Mouse (Mus musculus) urinary bladder, adult 2 months (tissue): ENCODE results near the gene Fev. TPM values are rescaled to one million over a fixed set of nuclear protein-coding genes. Genes with fewer than 3 reads are reported as not detected.

ENCODE experiments used
- DNase-seq: peaks from one replicate; pipeline ENCODE4 v3.0.0; 2022; ENCODE audit warnings: low spot score
- polyA plus RNA-seq: library from polyadenylated mRNA; depleted of rRNA; stranded (reverse); fragments of >200 nt; gene quantifications from 2 replicates; pipeline ENCODE4 v1.2.3, GENCODE M21; 2012

Fev gene
- polyA plus RNA-seq, 1 experiment, result not detected

DNA sequence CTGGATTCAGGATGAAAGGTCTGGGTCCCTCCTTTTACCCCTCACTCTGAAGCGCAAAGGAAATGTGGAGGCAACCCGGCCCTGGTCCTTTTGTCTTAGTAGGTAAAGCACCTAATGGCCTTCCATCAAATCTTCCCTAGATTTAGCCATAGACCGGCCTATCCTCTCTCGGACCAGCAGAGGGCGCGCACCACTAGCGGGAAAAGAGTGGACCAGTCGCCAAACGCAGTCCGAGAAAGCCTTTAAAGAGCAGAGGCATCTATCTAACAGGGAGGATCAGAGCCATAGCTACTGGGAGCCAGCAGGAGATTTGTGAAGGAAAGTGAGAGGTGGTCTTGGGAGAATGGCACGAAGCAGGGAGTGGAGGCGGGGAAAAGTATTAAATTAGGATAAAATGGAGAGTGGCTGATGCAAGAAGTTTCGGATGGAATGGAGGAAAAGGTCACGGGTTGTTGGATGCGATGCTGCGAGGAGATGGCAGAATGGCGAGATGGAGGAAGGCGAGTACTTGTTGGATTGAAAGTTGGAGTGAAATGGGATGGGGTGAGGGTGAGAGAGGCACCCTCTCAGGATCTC is 4.3 kb downstream of the Fev start:
- DNase-seq, result no peak

DNA sequence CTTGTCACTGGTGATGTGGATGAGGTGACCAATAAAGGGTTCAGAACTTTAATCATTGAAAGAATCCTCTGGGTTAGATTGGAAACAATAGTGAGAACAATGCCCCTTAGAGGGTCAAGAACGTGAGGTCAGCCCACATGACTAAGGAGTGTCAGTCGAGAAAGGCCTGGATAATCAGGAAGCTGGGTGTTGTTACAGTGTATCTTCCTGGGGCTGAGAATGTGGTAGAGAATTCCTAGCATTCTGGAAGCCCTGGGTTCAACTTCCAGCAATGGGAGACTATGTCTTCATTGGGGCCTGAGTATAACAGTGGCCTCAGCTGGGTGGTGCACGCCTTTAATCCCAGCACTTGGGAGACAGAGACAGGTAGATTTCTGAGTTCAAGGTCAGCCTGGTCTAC is 8.0 kb downstream of the Fev start:
- DNase-seq, result no peak

DNA sequence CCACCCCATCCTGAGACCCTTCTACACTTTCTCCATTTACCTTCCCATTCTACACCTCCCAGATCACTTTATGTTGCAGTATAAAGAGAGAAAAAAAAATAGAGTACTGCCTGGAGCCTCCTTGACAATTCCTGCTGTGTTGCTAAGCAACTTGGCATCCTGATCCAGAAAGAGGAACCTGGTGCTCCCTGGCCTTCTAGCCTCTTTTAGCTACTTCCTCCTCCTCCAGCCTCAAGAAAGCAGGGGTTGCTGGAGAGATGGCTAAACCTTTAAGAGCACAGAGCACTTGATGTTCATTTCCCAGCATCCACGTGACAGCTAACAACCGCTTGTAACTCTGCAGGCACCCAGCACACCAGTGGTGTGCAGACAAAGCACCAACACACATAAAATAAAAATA is 13.0 kb downstream of the Fev start:
- no peak for DNase-seq

DNA sequence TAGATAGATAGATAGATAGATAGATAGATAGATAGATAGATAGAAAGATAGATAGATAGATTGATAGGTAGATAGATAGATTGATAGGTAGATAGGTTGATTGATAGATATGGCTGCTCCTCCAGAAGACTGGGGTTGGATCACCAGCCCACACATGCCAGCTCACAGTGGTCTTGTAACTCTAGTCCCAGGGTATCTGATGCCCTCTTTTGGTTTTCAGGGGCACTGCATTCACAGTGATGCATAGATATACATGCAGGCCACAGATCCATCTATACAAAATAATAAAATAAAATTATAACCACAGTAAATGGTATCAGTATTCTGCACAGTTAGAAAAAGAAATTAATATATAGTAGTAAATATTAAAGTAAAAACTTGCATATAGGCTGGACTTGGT is 23.4 kb downstream of the Fev start:
- DNase-seq, result no peak

DNA sequence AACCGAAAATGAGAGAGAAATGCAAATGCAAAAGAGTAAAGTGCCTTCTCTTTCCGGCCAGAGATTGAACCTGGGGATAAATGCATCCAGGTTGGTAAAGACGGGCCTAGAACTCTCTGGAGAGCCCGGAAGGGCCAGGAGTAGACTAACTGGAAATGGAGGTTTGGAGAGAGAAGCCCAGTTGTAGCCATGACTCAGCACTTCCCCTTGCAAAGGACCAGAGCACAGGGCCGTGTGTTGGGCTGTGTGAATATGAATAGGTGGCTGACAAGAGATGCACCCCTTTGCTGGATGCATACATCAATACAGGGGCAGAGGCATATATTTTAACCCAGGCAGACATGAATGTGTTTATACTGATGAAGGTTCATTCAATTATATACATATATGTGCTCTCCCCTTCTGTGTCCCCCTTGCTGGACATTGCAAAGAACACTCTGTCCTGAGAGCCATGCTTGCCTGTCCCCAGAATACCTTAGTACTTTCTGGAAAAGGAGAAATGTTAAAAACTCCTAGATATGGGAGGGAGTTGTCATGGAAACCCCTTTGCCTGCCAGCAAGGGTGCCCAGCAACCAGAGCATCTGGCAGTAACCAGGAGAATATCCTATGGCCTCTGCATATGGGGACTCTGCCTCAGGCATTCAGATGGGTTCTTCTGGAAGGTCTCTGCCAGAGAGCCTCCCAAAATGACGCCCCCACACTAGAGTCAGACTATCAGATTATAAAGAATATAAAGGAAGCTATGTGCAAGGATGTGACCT is 25.8 kb downstream of the Fev start:
- no peak for DNase-seq

DNA sequence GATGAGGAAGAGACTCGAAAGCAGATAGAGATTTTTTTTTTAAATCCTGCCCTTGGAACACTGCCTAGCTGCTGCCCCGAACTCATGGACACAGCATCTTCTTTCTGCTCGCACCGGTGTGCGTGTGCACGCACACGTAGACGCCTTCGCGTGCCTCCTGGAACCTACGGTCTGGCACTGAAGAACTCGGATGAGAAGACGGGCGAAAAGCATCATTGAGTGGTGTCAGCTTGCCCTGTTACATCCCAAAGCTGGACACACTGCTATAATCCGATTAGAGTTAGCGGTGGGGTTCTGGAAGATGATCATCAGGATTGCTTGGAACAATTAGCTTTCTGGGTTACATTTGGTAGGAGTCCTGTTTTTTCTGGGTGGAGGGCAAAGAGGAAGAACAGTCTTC is 26.4 kb downstream of the Fev start:
- no peak for DNase-seq

DNA sequence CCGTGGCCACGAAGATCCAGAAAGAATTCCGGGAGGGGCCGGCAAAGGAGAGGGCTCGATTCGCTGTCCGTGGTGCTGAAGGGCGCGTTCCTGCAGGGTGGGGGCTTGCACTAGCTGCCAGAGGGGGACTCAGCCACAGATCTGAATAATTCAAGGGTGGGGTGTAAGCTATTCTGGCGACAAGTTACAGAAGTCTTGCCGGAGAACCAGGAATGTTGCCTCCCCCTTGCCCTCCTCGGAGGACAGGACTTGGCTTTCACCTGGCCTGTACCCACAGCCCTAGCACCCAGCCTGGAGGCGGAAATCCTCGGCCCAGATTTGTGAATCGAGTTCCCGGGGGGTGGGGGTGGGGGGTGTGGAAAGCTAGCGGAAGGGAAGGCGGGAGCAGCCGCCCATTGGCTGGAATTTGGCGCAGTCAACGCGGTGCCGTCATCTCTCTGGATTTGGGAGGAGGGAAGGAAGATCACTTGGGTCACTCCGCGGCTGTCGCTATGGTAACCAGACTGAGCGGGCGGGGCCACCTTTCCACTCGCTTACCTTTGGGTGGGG is 27.0 kb downstream of the Fev start:
- DNase-seq, result peak; percentile 39

DNA sequence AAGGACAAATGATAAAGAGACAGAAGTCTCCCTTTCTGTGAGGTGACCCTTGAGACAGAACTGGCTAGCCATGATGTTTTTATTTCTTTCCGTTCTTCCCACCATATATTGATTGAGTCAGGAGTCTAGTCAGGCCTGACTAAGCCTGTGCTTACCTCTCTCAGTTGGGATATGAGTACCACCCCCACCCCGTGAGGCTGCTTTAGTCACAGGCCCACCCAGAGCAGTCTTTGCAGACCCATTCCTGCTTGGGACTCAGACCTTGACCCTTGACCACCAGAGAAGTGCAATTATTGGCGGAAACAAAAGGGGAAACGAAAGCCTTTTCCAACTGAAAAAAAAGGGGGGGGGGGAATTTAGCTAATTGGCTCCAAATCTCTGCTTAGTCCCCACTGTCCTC is 27.5 kb downstream of the Fev start:
- DNase-seq, result no peak

DNA sequence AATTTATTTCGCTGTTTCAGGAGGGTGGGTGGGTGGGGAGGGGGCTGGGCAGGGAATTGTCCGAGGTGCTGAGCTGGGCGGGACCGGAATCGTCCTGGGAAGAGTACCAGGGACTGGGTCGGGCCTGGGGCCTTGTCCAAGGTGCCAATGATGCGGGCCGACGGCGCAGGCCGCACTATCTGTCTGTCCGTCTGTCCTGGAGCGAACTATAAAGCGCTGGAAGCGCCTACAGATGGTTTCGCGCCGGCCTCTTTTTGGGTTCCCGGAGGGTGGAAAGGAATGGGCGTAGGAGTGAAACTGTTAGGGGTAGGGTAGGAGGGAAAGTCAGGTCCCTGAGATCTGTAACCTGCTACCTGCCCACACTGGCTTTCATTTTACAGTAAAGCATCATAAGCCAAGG is 28.0 kb downstream of the Fev start:
- no peak for DNase-seq

DNA sequence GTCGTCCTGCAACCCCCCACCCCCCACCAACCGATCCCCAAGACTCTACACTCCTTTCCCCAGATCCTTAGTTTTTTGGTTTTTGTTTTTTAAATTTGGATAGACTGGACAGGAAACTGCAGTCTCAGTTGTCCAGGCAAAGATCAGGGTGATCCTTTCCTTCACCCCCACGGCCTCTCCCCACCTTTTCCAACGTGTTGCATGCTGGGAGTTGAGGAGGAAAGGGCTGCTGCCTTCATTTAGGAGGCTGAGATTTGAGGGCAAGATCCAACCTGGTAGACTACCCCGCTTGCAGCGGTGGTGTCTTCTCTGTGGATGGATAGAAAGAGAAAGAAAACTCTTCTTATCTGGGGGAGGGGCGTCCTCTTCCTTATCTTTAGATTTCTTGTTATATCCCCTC is 28.4 kb downstream of the Fev start:
- DNase-seq, result no peak

DNA sequence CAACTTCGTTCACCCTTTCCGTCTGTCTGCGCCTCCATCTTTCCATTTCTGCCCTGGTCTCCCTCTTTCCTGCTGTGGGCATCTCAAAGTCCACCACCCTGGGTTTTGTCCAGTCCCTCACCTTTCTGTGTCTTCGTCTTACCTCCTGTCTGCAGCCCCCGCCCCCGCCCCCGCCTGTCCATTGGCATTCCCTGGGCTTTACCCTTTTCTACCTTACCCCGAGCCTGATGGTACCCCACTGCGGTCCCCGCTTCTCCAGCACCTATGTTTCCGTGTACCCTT is 28.8 kb downstream of the Fev start:
- no peak for DNase-seq

DNA sequence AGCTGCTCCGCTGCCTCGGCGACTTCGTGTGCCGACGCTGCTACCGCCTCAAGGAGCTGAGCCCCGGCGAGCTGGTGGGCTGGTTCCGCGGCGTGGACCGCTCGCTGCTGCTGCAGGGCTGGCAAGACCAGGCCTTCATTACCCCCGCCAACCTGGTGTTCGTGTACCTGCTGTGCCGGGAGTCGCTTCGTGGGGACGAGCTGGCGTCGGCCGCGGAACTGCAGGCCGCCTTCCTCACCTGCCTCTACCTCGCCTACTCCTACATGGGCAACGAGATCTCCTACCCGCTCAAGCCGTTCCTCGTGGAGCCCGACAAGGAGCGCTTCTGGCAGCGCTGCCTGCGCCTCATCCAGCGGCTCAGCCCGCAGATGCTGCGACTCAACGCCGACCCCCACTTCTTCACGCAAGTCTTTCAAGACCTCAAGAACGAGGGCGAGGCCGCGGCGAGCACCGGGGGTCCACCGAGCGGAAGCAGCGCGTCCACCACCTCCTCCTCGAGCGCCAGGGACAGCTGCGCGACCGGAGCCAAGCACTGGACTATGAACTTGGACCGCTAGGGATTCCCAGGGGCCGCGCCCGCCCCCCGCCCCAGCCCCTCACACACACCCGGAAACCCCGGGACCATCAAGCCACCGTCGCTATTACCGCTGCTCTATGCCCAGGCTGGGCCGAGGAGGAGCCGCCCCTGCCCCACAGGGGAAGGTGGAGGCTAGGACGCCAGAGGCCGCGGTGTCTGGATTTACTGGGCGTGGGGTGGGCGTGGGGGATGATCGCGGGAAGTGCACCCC is 29.4 kb downstream of the Fev start:
- DNase-seq, result no peak

DNA sequence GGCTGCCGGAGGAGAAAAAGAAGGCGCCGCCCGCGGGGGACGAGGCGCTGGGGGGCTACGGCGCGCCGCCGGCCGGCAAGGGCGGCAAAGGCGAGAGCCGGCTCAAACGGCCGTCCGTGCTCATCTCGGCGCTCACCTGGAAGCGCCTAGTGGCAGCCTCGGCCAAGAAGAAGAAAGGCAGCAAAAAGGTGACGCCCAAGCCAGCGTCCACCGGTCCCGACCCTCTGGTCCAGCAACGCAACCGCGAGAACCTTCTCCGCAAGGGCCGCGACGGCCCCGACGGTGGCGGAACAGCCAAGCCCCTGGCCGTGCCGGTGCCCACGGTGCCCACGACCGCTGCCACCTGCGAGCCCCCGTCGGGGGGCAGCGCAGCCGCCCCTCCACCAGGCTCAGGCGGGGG is 30.1 kb downstream of the Fev start:
- DNase-seq, result no peak

DNA sequence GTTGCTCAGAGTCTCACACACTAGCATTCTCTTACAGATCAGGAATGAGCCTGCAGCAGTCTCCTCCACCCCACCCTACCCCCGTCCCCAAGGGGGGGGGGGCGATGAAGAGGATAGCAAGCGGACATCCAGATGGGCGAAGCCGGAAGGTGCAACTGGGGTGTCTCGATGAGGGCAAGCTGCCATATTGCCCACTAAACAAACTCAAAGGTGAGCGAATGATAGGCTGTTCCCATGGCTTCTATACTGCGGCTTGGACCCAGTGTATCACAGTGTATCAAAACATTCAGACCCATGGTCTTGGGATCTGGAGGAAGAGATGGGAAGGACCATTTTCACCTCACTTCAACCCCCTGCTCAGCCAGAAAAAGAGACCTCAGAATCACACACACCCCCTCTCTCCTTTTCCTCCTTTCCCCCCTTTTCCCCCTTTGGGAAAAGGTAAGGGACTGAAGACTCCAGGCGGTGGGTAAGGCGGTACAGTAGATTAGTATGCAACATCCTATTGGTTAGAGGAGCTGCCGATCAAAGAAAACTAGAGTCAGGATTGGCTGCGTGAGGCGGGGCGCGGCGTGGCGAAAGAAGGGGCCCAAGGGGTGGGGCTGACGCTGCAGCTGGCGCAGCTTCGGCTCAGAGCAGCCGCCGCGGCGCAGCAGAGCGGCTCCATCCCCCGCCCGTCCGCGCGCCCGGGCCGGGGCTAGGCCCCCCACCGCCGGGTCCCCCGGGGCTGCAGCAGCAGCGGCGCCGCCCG is 30.7 kb downstream of the Fev start, which contains the start of gene Cdk5r2:
Gene Cdk5r2, plus strand, starts transcription at position 629 of the 751 bp plus-strand sequence.
- peak; percentile 51 for DNase-seq

DNA sequence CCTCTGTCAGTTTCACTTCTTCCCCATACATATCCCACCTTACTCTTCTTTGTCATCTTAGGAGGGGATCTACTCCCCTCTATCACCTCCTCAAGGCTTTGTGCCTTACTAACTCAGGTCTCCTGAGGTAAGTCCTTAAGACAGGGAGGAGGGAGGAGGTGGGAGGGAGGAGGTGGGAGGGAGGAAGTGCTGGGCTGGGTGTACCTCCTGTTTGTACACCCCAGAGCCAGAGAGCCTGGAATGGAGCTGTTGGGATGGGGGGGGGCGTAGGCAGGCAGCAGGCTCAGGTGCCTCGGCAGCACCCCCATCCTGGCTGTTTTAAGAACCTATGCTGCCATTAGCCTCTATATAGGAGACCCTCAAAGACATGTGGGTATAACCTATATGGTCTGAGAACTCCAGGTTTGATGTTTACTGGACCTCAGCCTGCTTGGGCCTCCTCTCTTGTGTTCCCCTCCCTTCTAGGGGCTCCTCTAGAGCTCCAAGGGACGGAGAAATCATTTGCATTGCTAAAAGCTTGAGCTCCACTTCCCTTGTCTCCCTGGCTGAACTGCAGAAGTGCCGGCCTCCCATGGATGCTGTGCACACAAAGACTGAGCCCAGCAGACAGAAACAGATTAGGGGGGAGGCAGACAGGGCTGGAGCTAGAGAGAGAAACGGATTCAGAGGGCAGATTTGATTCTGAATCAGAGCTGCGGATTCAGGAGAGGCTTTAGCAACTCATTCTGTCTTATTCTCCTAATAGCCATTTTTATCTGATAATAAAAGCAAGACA is 34.0 kb downstream of the Fev start:
- DNase-seq, result no peak

DNA sequence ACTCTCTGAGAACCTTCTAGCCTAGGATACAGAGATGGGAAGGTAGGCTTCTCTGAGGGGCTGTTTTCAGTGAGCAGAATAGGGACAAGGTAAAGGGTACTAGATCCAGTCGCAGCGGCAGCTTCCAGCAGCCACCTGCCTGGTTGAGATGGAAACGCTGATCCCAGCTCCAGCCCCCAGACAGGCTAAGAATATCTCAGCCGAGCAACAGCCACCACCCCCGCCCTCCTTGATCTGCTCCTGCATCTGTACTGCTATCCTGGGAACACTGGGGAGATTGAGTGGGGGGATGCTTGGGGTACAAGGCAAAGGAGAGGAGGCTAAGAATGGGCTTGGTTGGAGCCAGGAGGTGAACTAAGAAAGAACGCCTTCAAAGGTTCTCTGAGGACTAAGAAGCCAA is 35.0 kb downstream of the Fev start:
- no peak for DNase-seq

DNA sequence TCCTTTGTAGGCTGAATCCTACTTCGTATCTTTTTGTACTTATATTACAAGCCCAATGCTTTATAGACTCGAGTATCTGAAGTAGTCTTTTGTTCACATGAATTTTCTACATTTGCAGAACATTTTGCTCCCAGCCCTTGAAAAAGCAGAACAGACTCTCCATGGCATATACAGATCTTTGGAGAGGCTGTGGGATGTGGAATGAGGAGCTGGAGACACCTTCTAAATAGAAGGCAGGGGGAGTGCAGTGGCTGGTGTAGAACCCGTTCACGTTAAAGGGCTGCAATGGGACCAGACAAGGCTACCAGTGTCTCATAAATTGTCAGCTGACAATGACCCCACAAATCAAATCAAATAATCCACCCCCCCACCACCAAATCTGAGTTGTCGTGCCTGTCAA is 36.3 kb downstream of the Fev start:
- no peak for DNase-seq

DNA sequence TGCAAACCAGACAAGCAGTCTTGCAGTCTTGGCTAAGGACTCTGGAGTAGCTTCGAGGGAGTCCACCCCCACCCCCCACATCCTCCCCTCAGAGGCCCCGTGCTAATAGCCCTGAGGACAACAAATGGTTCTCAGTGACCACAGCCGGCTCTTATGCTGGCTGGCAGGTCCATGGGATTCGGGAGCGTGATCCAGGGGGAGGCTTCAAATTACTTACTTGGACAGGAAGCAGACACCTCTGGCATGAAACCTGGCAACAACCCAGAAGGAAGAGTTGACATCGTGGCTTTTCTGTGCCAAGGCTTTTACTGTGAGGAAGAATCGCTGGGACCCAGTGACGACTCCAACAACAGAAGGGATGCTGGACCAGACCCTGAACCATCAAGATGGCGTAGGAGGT is 38.9 kb downstream of the Fev start:
- DNase-seq, result no peak

DNA sequence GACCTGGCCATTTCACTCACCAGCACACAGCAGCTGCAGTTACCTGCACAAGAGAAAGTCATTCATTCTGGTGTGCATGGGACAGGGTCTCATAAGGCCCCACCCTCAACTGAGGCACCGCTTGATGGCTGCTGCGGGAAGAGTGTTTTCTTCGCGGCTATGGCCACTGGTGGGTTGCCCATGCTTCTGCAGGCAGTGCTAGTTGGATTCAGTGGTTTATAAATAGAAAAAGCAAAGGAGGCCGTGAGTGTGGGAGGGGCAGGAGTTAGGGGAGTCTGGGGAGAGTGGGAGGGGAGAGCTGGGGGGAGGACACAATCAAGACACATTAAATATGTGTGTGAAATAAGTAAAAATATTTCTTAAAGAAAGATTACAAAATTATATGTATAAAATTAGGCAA is 42.1 kb downstream of the Fev start:
- DNase-seq, result no peak

DNA sequence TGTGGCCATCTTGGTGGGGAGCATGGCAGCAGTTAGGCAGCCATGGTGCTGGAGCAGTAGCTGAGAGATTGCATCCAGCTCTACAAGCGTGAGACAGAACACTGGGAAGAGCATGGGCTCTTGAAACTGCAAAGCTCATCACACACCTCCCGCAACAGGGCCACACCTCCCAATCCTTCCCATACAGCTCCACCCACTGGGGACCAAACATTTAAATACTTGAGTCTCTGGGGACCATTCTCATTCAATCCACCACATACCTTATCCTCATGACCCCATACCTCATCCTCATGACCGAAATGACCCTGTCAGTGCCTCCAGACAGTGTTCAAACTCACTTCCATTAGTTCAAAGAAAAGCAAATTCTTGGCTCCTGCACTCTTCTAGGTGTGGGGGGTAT is 52.0 kb downstream of the Fev start:
- DNase-seq, result no peak
